Mouse (Mus musculus) c-Kit-positive CD71-positive TER-119-positive erythroid progenitor cells, embryonic 14.5 days (primary cell): Measurements from ENCODE around the gene Reep3.
"Not testable (repeated sequence)": the region's sequence is repeated elsewhere in the genome, so short reads cannot be mapped to it uniquely, and the experiment has no call there.

Experiments
- DNase-seq: peaks from one replicate; pipeline ENCODE4 v3.0.0-alpha.2; 2013; ENCODE audit warnings: low spot score

Gene Reep3

GRCm38 (mm10) chr10:67096621-67097436, at the start of gene Reep3:
Gene Reep3, minus strand, starts transcription at chr10:67096945.
- DNase-seq, result peak; percentile 43

DNA sequence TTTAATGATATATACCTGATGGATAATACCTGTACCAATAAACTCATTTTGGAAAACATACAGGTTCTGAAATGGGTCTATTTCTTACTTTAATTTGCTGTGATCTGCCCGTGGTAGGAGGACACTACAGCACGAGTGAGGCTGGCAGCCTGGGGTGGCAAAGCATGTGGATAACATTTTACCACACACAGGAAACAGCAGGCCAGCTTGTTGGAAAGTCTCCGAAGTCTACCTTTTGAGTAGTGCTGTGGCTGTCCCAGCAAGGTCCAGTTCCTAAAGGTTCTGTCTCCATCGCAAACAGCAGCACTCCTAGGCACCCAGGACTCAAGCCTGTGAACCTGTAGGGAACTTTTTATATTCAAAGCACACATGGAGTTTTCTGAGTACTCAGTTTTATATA, 48.9 kb upstream of the Reep3 start:
- no peak for DNase-seq

GRCm38 (mm10) chr10:67144269-67144668, 47.5 kb upstream of the Reep3 start:
- DNase-seq, result no peak

DNA sequence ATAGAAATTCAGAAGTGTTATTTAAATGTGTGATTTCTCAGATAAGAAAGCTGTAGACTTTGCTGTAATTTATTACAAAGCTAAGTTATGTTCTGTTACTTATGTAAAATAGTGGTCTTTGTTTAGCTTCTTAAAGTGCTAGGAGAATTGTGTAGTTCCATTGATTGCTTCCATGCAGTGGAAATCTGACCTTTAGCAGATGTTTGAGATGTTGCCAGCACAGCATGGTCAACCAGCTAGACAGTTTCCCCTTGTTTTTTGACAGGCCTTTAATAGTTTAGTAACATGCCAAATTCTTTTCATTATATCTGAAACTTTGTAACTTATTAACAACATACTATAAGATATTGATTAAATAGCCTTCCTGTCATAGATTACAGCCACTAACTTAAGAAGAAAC, 46.9 kb upstream of the Reep3 start:
- DNase-seq, result no peak

DNA sequence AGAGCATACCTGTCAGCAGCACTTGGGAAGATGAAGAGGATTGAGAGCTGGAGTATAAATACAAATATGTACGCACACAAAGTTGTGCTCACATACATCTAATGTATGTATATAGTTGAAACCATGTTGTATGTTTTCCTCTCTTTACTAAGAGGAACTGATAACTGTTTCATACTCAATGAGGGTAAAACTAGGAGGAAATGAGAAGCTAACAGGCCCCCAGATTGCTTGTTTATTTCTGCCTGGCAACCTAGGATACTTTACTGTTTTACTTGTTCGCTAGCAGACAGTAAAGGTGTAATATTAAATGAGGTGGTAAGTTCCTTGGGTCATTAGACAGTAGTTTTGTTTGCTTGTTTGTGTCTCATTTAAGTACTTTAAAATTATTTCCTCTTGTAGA, 40.7 kb upstream of the Reep3 start:
- DNase-seq, result no peak

DNA sequence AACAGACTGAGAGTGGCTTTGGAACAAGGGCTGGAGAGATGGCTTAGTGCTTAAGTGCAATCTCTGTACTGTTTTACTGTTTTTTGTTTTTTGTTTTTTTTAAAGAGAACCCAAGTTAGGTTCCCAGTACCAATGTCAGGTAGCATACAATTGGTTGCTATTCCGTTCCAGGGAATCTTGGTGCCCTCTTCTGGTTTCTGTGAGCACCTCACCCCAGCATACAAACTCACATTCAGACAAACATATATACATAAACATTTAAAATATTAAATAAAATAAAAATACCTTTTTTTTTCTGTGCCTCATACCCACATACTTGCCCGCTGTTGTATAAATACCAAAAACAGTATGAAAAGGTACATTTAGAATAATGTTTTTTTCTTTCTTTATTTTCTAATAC, 37.6 kb upstream of the Reep3 start:
- DNase-seq, result no peak

DNA sequence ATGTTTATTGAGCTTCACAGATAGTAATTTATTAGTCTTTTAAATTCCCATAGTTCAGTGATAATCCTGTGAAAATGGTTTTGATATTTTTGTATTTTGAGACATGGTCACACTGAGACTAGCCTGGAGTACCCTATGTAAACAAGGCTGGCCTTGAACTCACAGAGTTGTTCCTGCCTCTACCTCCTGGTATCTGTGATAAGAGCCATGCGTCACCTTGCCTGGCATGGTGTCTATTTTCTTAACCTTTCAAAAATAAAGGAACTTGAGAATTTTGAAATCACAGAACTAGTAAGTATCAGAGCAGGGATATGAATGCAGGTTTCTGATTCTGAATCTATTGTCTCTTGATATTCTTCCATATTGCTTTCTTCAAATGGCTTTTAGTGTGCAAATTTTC, 35.0 kb upstream of the Reep3 start:
- DNase-seq, result no peak

- no peak for DNase-seq
Observed at GRCm38 (mm10) chr10:67129531-67129930, 32.8 kb upstream of the Reep3 start.

DNA sequence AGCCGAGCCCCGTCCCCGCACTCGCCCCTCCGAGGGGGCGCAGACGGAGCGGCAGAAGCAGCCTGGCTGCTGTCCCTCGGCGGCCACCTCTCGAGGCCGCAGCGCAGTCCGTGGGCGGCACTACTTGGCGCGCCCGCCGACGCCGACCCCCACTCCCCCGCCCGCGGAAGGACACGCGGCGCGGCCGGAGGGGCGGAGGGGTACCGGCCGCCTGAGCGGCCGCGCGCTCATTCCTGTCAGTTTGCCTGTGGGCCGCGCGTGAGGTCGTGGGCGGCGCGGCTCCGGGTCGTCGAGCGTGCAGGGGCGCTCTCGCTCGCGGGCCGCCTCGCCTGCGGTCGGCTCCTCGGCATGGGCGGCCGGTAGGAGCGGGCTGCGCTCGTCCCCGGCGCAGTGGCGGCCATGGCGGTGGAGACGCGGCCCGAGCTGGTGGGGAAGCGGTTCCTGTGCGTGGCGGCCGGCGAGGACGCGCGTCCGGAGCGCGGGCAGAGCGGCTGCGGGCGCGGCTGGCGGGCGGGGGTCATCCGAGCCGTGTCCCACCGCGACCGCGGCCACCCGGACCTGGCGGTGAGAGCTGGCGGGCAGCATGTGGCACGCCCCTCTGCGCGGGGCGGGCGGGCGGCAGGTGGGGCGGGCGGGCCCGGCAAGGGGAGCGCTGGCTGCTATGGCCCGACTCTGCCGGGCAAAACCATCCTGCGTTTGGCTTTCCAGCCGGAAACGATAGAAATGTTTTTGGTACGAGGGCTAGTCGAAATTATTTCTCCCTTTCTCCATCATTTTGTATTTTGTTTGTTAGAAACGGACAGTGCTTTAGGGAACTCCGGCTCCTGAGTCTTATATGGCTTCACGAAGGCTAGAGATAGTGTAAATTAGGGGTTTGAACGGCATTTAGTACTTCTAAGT, 30.4 kb upstream of the Reep3 start:
- DNase-seq, result peak; percentile 20

GRCm38 (mm10) chr10:67126061-67126858, 29.5 kb upstream of the Reep3 start:
- peak; percentile 23 for DNase-seq

GRCm38 (mm10) chr10:67124156-67124555, 27.4 kb upstream of the Reep3 start:
- DNase-seq, result no peak

- DNase-seq, result no peak
Observed at GRCm38 (mm10) chr10:67123756-67124155, 27.0 kb upstream of the Reep3 start.

DNA sequence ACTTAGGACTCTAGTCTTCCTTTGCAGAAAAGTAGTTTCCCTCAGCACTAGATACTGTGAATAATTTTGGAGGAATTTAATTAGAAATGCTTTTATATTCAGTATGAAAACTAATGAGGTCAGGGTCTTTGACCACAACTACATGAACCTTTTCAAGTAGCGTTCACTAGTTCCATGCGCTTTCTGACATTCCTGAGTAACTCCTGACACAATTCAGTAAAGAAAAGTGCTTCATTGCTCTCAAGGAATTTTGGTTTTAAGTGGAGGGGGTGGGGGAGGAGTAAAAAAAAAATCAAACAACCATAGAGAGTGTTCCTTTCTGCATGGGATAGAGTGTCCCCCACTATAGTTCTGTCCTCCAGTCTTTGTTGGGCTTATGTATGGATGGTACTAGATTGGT, 23.9 kb upstream of the Reep3 start:
- DNase-seq, result no peak

- DNase-seq, result no peak
Observed at GRCm38 (mm10) chr10:67120180-67120579, 23.4 kb upstream of the Reep3 start.

- no peak for DNase-seq
Observed at GRCm38 (mm10) chr10:67119291-67119690, 22.5 kb upstream of the Reep3 start.

DNA sequence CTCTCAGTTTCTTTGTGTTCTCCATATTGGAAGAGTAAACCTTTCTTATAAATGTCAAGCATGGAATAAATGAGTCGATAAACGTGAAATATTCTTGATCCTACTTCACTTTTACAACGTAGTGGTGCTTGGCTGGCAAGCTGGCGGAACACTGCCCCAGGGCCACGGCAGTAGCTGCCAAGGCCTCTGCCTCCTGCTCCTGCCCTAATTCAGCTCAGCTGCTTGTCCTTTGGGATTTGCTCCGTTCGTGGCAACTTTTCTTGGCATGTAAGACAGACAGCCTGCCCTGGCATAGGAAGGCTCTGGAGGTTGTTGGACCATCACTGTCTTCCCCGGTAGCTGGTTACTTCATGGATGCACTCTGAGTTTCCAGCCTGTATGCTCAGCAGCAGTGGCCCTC, 19.5 kb upstream of the Reep3 start:
- DNase-seq, result no peak

GRCm38 (mm10) chr10:67115666-67116091, 18.9 kb upstream of the Reep3 start:
- DNase-seq, result no peak

GRCm38 (mm10) chr10:67115115-67115514, 18.4 kb upstream of the Reep3 start:
- no peak for DNase-seq

DNA sequence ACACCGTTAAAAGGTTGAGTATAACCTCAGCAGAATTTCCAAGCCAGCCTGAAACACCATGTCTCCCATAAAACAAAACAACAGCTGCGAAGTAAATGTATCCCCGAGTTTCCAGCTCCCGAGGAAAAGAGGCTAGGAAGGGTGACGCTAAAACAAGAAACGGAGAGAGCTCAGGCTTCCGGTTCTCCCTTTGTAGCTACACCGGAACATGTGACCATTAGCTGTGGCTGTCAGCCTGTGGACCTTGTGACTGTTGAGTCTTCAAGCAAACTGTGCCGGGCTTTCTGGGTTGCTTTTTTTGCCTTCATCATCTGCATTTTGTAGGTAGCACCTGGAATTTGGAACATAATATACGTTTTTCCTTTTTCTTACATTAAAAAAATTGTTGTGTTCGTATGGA, 17.1 kb upstream of the Reep3 start:
- no peak for DNase-seq

DNA sequence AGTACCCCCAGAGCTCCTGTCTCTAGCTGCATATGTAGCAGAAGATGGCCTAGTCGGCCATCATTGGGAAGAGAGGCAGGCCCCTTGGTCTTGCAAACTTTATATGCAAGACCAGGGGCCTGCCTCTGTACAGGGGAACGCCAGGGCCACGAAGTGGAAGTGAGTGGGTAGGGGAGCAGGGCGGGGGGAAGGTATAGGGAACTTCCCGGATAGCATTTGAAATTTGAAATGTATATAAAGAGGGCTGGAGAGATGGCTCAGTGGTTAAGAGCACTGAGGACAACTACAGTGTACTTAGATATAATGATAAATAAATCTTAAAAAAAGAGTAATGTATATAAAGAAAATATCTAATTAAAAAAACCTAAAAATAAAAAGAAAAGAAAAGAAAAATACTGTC, 16.2 kb upstream of the Reep3 start:
- DNase-seq, result not testable (repeated sequence)

- no peak for DNase-seq
Observed at GRCm38 (mm10) chr10:67111799-67112177, 15.0 kb upstream of the Reep3 start.

DNA sequence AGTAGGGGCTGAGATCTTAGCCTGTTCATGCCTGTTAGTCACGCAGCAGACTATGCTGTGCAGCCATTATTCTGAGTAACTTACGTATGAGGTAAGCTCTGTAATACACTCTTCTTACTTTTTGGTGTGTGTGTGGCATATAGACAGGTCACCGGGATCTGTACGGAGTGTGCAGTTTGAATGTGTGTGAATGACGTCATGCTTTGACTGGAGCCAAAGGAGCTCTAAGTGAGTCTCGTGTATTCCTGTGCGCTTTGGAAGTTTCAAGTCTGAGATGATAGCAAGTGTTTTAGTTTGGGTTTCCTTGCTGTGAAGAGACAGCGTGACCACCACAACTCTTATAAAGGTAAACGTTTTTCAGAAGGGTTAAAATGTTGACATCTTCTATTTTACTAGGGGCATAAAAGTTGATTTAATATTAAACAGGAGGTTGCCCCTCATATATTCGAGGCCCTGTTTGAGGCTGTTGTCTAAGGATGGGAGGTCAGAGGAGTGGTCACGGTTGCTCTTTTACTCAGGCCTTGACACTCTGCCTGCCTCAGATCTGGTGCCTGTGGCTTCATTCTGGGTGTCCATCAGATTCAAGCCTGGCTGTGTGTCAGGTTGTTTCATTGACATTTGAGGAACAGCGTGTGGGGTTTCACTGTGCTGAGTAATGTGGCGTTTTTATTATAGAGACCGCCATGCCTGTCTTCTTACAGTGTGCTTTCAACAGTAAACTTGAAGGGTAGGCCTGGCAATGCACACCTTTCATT, 14.5 kb upstream of the Reep3 start:
- no peak for DNase-seq
